Mouse (Mus musculus) kidney, adult 2 months (tissue): Measurements from ENCODE around the gene Fastkd1. TPM values are rescaled to one million over a fixed set of nuclear protein-coding genes. Genes with fewer than 3 reads are reported as not detected.
"Not testable (repeated sequence)": the region's sequence is repeated elsewhere in the genome, so short reads cannot be mapped to it uniquely, and the experiment has no call there.

Experiments used
- DNase-seq: peaks from one replicate; pipeline ENCODE4 v3.0.0; 2021
- H3K27ac ChIP-seq: fragments of 200-500 bp; 2 replicates; pipeline ENCODE4 v1.5.1; 2012; ENCODE audit warnings: low read depth, low read length, control low read depth, inconsistent platforms; ENCODE audit not compliant: insufficient read depth
- H3K27me3 ChIP-seq: fragments of 200-500 bp; replicated peaks from 2 replicates; pipeline ENCODE4 v1.6.1; 2012; ENCODE audit warnings: mild to moderate bottlenecking, moderate library complexity, low read length, inconsistent platforms; ENCODE audit not compliant: control insufficient read depth, insufficient read depth
- H3K36me3 ChIP-seq: fragments of 200-500 bp; 2 replicates; pipeline ENCODE4 v1.6.1; 2012; ENCODE audit warnings: mild to moderate bottlenecking, moderate library complexity, low read length, inconsistent platforms; ENCODE audit not compliant: control insufficient read depth, insufficient read depth
- H3K4me1 ChIP-seq: fragments of 200-500 bp; 2 replicates; pipeline ENCODE4 v1.6.1; 2011; ENCODE audit warnings: low read length; ENCODE audit not compliant: control insufficient read depth, insufficient read depth
- H3K4me3 ChIP-seq: fragments of 200-500 bp; 2 replicates; pipeline ENCODE4 v1.5.1; 2011; ENCODE audit warnings: mild to moderate bottlenecking, low read depth, low read length, control low read depth; ENCODE audit not compliant: insufficient read depth
- CTCF ChIP-seq: fragments of 200-500 bp; conservative IDR thresholded peaks from 2 replicates; pipeline ENCODE4 v1.5.1; 2011; ENCODE audit warnings: low read depth, mild to moderate bottlenecking, control low read depth, low read length, moderate library complexity, mixed read lengths; ENCODE audit not compliant: insufficient read depth, insufficient read length
- POLR2A ChIP-seq: fragments of 200-500 bp; IDR thresholded peaks from one replicate; pipeline ENCODE4 v1.6.1; 2011; ENCODE audit warnings: low read depth, low read length, control low read depth
- WGBS: fragments of 180-500 bp; shearing (Covaris S2); methylation state at CpG from one replicate; pipeline ENCODE4 v1.1.7; 2018; 5-methylcytosine and 5-hydroxymethylcytosine counted together
- polyA plus RNA-seq: library from polyadenylated mRNA; depleted of rRNA; stranded (reverse); fragments of >200 nt; gene quantifications from 2 replicates; pipeline ENCODE4 v1.2.3, GENCODE M21; 2012

Fastkd1 gene
- polyA plus RNA-seq, 1 experiment, result 11.2 TPM

DNA sequence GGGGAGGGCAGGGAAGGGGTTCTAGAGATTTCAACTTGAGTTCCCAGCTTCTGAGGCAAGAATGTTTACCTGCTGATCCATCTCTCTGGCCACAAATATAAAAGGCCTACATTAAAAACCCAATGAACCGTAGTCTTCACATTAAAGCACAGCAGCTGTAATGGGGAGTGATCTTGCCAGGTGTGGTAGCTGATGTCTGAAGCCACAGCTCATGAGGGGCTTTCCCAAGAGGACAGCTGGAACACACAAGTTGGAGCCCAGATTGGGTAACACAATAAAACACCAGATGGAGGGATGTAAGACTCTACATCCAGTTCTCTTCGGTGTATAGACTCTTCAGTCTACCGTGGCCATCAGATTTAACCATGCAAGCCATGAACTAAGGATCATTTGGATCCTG lies 28.8 kb downstream of the Fastkd1 start:
- TF ChIP-seq POLR2A (no peak), CTCF (no peak)
- no peak overlapping the region for H3K27ac ChIP-seq
- no peak for DNase-seq
- peaks cover 2% of the 10 kb centered on the region; the same call in 1 of the 2 replicates for H3K36me3 ChIP-seq
- H3K4me3 ChIP-seq, result no peak overlapping the region
- H3K27me3 ChIP-seq, result no peaks in the 10 kb centered on the region
- no peaks in the 10 kb centered on the region for H3K4me1 ChIP-seq
- WGBS, result 91% methylated on average over 3 of the region's 3 CpGs

DNA sequence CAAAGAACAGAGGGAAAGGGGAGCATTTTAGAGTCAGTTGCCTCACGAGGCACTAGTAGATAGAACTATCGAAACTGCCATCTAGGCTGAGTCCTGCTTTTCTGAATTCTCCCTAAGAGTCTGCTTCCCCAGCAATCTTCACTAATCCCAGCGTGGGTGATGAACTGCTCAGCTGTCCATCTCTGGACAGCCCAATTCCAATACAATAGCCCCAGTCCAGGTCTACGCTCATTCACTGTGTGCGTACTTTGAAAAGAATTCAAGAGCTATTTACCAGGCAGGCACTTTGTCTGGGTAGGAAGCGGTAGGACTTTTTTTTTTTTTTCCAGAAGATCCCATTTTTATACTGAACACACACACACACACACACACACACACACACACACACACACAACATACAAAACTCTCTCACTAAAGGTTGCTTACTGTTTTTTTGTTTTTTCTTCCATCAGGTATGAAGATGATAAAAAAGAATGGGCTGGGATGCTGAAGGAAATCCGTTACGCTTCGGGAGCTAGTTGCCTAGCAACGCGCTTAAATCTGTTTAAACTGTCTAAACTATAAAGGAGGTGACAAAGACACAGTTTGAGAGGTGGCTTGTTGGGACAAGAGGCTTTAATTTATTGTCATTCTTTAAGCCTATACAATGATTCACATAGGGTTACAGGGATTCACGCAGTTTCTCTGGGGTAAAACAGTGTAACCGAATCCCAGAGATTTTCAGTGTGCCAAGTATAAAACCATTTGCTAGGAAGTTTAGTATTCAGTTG lies 30.1 kb downstream of the Fastkd1 start:
- no peaks in the 10 kb centered on the region; the same call in 1 of the 2 replicates for H3K36me3 ChIP-seq
- DNase-seq, result no peak
- 90% methylated on average over 13 of the region's 13 CpGs for WGBS

DNA sequence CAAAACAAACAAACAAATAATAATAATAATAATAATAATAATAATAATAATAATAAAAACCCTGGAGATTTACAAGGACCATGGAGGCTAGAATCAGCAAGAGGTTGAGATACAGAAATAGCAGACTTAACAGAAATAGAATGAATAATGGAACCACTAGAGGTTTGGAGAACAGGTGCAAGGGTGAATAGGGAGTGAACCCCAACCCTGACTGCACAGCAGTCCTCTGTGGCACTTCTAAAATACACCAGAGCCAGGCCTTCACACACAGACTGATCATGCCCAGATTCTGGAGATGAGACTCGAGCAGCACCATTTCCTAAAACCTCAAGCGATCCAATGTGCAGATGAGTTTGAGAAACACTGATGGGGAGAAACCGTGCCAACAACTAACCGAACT lies 31.4 kb downstream of the Fastkd1 start:
- Histone ChIP-seq H3K27ac (no peak overlapping the region), H3K27me3 (no peaks in the 10 kb centered on the region), H3K36me3 (no peaks in the 10 kb centered on the region; the same call in 1 of the 2 replicates), H3K4me1 (no peaks in the 10 kb centered on the region), H3K4me3 (no peak overlapping the region)
- no peak for DNase-seq
- TF ChIP-seq POLR2A (no peak), CTCF (no peak)
- 93% methylated on average over 4 of the region's 4 CpGs for WGBS

More for the DNA sequence above, 30.1 kb downstream of the Fastkd1 start:
- Histone ChIP-seq H3K4me1 (no peaks in the 10 kb centered on the region), H3K4me3 (no peak overlapping the region), H3K27me3 (no peaks in the 10 kb centered on the region), H3K27ac (no peak overlapping the region)
- TF ChIP-seq POLR2A, result no peak

DNA sequence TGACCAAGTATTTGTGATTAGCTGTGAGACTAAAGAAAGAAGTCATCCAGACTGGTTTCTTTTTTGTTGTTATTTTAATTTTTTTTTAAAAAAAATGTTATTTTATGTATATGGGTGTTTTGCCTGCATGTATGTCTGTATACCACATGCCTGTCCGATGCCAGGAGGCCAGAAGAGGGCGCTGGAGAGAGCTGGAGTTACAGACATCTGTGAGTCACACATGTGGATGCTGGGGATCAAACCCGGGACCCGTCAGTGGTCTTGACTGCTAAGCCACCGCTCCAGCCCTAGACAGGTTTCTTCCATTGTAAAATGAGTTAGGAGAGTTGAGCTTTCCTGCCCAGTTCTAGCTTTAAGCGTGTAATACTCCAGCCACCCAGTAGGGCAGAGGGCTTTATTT lies 33.3 kb downstream of the Fastkd1 start:
- H3K36me3 ChIP-seq, result no peaks in the 10 kb centered on the region
- H3K4me1 ChIP-seq, result peaks cover 4% of the 10 kb centered on the region; the same call in 1 of the 2 replicates
- H3K27me3 ChIP-seq, result no peaks in the 10 kb centered on the region
- WGBS, result 65% methylated on average over 6 of the region's 6 CpGs
- H3K4me3 ChIP-seq, result no peak overlapping the region
- H3K27ac ChIP-seq, result no peak overlapping the region
- 0 out of 2 replicates have a peak, but pooled peaks have one; percentile 8 for TF ChIP-seq CTCF
- TF ChIP-seq POLR2A, result no peak
- peak; percentile 6 for DNase-seq

DNA sequence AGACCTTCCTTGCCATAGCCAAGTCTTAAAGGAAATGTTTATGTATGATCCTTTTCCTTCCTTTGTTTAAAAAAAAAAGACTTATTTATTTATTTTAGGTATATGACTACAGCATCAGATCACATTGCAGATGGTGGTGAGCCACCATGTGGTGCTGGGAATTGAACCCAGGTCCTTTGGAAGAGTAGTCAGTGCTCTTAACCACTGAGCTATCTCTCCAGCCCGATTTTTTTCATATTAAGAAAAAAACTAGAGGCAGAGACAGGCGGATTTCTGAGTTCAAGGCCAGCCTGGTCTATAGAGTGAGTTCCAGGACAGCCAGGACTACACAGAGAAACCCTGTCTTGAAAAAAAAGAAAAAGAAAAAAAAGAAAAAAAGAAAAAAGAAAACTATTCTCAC lies 36.1 kb downstream of the Fastkd1 start:
- not testable (repeated sequence) for H3K27ac ChIP-seq, H3K27me3 ChIP-seq, H3K36me3 ChIP-seq, H3K4me1 ChIP-seq, DNase-seq, H3K4me3 ChIP-seq
- WGBS, result 86% methylated on average over 2 of the region's 2 CpGs

DNA sequence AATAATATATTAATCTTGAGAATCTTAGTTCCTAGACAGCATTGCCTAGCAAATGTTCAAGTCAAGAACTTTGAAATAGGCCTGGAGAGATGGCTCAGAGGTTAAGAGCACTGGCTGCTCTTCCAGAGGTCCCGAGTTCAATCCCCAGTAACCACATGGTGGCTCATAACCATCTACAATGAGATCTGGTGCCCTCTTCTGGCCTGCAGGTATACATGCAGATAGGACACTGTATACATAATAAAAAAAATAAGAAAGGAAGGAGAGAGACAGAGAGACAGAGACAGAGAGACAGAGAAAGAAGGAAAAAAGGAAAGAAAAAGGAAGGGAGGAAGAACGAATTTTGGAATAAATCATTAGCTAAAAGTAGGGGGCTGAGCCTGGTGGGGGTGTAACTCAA lies 36.6 kb downstream of the Fastkd1 start:
- no peak for TF ChIP-seq POLR2A
- TF ChIP-seq CTCF, result 0 out of 2 replicates have a peak, but pooled peaks have one; percentile 21
- Histone ChIP-seq H3K4me3 (no peak overlapping the region), H3K4me1 (peaks cover 4% of the 10 kb centered on the region; the same call in 1 of the 2 replicates), H3K27ac (no peak overlapping the region), H3K36me3 (no peaks in the 10 kb centered on the region), H3K27me3 (no peaks in the 10 kb centered on the region)
- peak; percentile 32 for DNase-seq
- 57% methylated on average over 2 of the region's 2 CpGs for WGBS

DNA sequence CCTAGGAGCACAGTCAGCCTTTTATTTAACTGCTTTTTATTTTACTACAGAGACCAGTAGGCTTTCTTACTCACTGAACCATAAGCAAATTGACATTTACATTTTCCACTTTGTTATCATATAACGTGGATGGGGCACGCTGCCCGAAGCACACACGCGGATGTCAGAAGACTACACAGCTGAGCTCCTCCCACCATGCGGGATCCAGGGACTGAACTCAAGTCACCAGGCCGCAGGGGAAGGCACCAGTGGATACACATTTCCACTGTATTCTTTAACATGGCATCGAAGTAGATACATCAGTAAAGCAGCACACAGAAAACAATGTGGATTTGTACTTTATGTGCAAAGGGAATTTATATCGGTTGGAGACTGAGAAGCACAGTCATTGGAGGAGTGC lies 38.0 kb downstream of the Fastkd1 start:
- TF ChIP-seq POLR2A (no peak), CTCF (no peak)
- Histone ChIP-seq H3K27me3 (no peaks in the 10 kb centered on the region), H3K4me1 (peaks cover 4% of the 10 kb centered on the region; the same call in 1 of the 2 replicates), H3K27ac (no peak overlapping the region), H3K4me3 (no peak overlapping the region), H3K36me3 (no peaks in the 10 kb centered on the region)
- no peak for DNase-seq
- 96% methylated on average over 9 of the region's 9 CpGs for WGBS
